Mouse (Mus musculus): Measurements from ENCODE around the gene Klhl18. TPM values are rescaled to one million over a fixed set of nuclear protein-coding genes. Genes with fewer than 3 reads are reported as not detected.

The Klhl18 gene
- 10 to 100 TPM; 45.1 to 57.1 TPM for total RNA-seq (2023)

GRCm38 (mm10) chr9:110476124-110477091, at the start of gene Klhl18, which contains the start of gene Kif9:
Gene Klhl18 (minus strand): TSS chr9:110476694.
Gene Kif9 (plus strand): TSS chr9:110476958.

DNA sequence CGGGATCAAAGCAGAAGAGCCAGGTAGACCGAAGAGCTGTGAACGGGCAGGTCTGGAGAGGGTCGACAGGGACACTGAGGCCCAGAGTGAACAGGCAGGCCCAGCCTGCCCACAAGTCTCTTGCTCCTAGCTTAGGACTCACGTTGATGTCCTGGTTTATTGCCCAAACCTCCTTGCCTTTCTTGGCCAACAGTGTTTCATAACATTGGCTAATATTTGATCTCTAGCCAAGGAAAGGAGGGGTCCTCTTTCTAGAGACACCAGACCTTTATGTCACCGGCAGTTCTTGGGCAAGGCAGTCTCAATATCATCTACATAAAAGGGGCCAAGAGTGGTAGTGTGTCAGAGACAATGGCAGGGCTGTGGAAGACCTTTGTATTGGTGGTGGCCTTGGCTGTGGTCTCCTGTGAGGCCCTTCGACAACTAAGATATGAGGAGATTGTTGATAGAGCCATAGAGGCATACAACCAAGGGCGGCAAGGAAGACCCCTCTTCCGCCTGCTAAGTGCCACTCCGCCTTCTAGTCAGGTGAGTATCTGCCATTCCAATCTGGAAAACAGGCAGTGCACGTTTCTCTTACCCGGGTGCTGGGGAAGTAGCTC, 56.9 kb downstream of the Klhl18 start, which contains the start of gene Ngp:
TSS of gene Ngp (plus strand) at position 237 of the 602 bp plus-strand sequence.

DNA sequence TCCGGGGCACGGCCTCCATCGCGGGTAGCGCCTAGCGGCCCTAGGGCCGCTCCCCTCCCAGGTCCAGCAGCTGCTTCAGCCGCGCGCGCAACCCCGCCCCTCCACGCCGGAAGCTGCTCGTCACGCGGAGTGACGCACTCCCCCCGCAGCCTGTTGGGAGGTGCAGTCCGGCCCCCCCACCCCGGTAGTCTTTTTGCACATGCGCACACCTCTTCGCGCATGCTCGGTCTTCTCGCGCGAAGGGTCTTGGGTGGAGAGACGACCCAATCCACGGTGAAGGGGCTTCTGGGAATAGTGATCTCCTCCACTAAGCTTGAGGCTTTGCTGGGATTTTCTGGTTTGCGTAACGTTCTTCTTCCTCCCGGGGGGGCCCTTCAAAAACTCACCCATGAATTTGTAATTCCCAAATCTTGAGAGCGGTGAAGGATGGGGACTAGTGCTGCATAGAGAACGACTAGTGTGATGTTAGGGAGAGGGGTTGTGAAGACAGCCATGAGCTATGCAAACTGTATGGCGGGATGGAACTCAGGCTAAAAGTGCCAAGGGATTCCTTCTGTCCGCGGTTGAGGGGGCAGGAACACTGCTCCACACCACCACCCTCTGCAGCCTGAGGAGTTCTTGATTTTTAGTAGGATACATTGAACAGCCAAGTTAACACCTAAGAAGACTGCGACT, 68.3 kb downstream of the Klhl18 start, which contains the start of gene Ptpn23:
TSS of gene Ptpn23 (minus strand) at position 115 of the 675 bp plus-strand sequence.

Other genes with a start within 250 kb of the Klhl18 start
- 1 to 10 TPM; 3.4 to 4.0 TPM for gene Cspg5, start 232.9 kb downstream of the Klhl18 start, total RNA-seq (2023)
- gene Elp6, start 171.5 kb downstream of the Klhl18 start, total RNA-seq (2023), result 1 to 10 TPM; 7.0 to 8.9 TPM
- 10 to 100 TPM; 58.4 to 71.9 TPM for gene Scap, start 143.4 kb downstream of the Klhl18 start, total RNA-seq (2023)
- gene Ptpn23, start 68.5 kb downstream of the Klhl18 start, total RNA-seq (2023), result 100 to 1,000 TPM in 1 of 2 experiments, 10 to 100 TPM in 1; 69.8 to 108 TPM
- 1 to 10 TPM; 2.0 to 4.5 TPM for gene Ngp, start 56.9 kb downstream of the Klhl18 start, total RNA-seq (2023)
- gene Kif9, start 264 bp upstream of the Klhl18 start, total RNA-seq (2023), result 1 to 10 TPM; 2.8 to 4.2 TPM
- 100 to 1,000 TPM; 220 to 226 TPM for gene Setd2, start 55.9 kb upstream of the Klhl18 start, total RNA-seq (2023)
- 1 to 10 TPM; 2.7 to 3.8 TPM for gene Nradd, start 147.8 kb upstream of the Klhl18 start, total RNA-seq (2023)
- gene Nbeal2, start 177.5 kb upstream of the Klhl18 start, total RNA-seq (2023), result 10 to 100 TPM; 33.5 to 41.6 TPM
- gene Ccdc12, start 179.8 kb upstream of the Klhl18 start, total RNA-seq (2023), result 10 to 100 TPM; 68.8 to 88.5 TPM

All from B cell, adult 67 days (primary cell).